Mouse (Mus musculus): ENCODE data around the gene Zfp667.
A peak's percentile ranks its signal among the peaks of the same experiment; 100 is the strongest.
"Not testable (repeated sequence)": the region's sequence is repeated elsewhere in the genome, so short reads cannot be mapped to it uniquely, and the experiment has no call there.

The Zfp667 gene

GRCm38 (mm10) chr7:6285842-6286705, at the start of gene Zfp667:
Gene Zfp667 (plus strand): TSS chr7:6286579.
- DNase-seq (ENCODE audit: low read depth): peak; percentile 97

GRCm38 (mm10) chr7:6239787-6240186, 46.6 kb upstream of the Zfp667 start:
- DNase-seq (ENCODE audit: low read depth): no peak

- DNase-seq (ENCODE audit: low read depth): peak; percentile 73
Measured at GRCm38 (mm10) chr7:6240841-6241425, 45.4 kb upstream of the Zfp667 start.

- DNase-seq (ENCODE audit: low read depth): no peak
Measured at GRCm38 (mm10) chr7:6244361-6245292, 41.8 kb upstream of the Zfp667 start.

- DNase-seq (ENCODE audit: low read depth): no peak
Measured at GRCm38 (mm10) chr7:6252410-6252809, 34.0 kb upstream of the Zfp667 start, which contains the start of gene Epp13. Gene Epp13 (plus strand): TSS chr7:6252710.

- no peak for DNase-seq (ENCODE audit: low read depth)
Measured at GRCm38 (mm10) chr7:6254451-6254850, 31.9 kb upstream of the Zfp667 start.

GRCm38 (mm10) chr7:6257386-6257785, 29.0 kb upstream of the Zfp667 start:
- DNase-seq (ENCODE audit: low read depth): no peak

GRCm38 (mm10) chr7:6258232-6259220, 27.9 kb upstream of the Zfp667 start:
- DNase-seq (ENCODE audit: low read depth): no peak

- DNase-seq (ENCODE audit: low read depth): not testable (repeated sequence)
Measured at GRCm38 (mm10) chr7:6260004-6260403, 26.4 kb upstream of the Zfp667 start.

- no peak for DNase-seq (ENCODE audit: low read depth)
Measured at GRCm38 (mm10) chr7:6262120-6262519, 24.3 kb upstream of the Zfp667 start.

- no peak for DNase-seq (ENCODE audit: low read depth)
Measured at GRCm38 (mm10) chr7:6262984-6263383, 23.4 kb upstream of the Zfp667 start.

GRCm38 (mm10) chr7:6265695-6266094, 20.7 kb upstream of the Zfp667 start:
- DNase-seq (ENCODE audit: low read depth): peak; percentile 70

GRCm38 (mm10) chr7:6277906-6278305, 8.5 kb upstream of the Zfp667 start:
- no peak for DNase-seq (ENCODE audit: low read depth)

- peak; percentile 94 for DNase-seq (ENCODE audit: low read depth)
Measured at GRCm38 (mm10) chr7:6282749-6283148, 3.6 kb upstream of the Zfp667 start.

- peak; percentile 91 for DNase-seq (ENCODE audit: low read depth)
Measured at GRCm38 (mm10) chr7:6283451-6284075, 2.8 kb upstream of the Zfp667 start.

GRCm38 (mm10) chr7:6284442-6285012, 1.9 kb upstream of the Zfp667 start:
- DNase-seq (ENCODE audit: low read depth): peak; percentile 12

- DNase-seq (ENCODE audit: low read depth): peak; percentile 34
Measured at GRCm38 (mm10) chr7:6285366-6285765, 1.0 kb upstream of the Zfp667 start.

- peak; percentile 45 for DNase-seq (ENCODE audit: low read depth)
Measured at GRCm38 (mm10) chr7:6286921-6287531, 647 bp downstream of the Zfp667 start.

- DNase-seq (ENCODE audit: low read depth): not testable (repeated sequence)
Measured at GRCm38 (mm10) chr7:6291121-6291520, 4.7 kb downstream of the Zfp667 start.

GRCm38 (mm10) chr7:6300796-6301195, 14.4 kb downstream of the Zfp667 start:
- not testable (repeated sequence) for DNase-seq (ENCODE audit: low read depth)

Data from naive thymus-derived CD4-positive, alpha-beta T cell, adult 2 months (primary cell).